18 mouse cellular contexts compared by ENCODE assay signal in the genomic region with DNA sequence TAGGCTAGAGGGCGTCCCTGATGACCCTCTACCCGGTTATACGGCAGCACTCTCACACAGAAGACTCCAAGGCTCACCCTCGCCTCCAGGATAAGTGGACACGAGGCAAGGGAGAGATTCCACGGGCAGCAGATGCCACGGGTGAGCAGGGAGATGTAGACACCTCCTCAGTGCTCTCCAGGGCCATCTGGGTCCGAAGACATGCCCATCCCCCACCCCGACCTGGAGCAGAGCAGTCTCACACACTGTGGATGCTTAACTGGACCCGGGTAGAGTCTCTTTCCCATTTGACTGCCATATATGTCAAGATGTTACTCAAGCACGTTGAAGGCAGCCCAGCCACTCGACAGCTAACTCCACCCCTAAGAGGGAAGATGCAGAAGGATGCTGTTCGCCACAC. TPM values are rescaled to one million over a fixed set of nuclear protein-coding genes. Genes with fewer than 3 reads are reported as not detected.
A peak's percentile ranks its signal among the peaks of the same experiment; 100 is the strongest.
DNase-seq lines count a peak whose midpoint lies in the region; ATAC-seq and TF ChIP-seq lines count a peak whose summit lies in the region.
"Had no signal": no experiment of that assay in that cellular context is flagged by ENCODE, and none has a peak within 500 bp of the region (broad histone marks: within the 10 kb centered on the region; RNA-seq: fewer than 3 reads in every experiment).

No protein-coding gene starts in this region.

- no peak for TF ChIP-seq CTCF in liver, postnatal 0 days (IDR thresholded peaks at IDR 0.05; ENCODE audit: low read depth)
- peak; percentile 14; the same call in 1 of the 2 replicates for TF ChIP-seq CTCF in testis, adult 2 months (IDR thresholded peaks at IDR 0.05; ENCODE audit: control insufficient read depth, insufficient read depth, insufficient replicate concordance, low read depth, low read length)

- TF ChIP-seq EP300 in liver, postnatal 0 days (IDR thresholded peaks at IDR 0.05; ENCODE audit: low read depth) = no peak

- no peak for ATAC-seq in liver, postnatal 0 days
- ATAC-seq in liver, embryonic 12.5 days = no peak
- ATAC-seq: activated CD4-positive, CD25-positive, alpha-beta regulatory T cell, adult 4 months had no signal

- no peak overlapping the region for H3K4me3 ChIP-seq in liver, postnatal 0 days (ENCODE audit: low read depth, low read length)
- no peak overlapping the region for H3K4me3 ChIP-seq in liver, embryonic 12.5 days
- H3K4me3 ChIP-seq in testis, adult 2 months (ENCODE audit: control insufficient read depth, low read depth, low read length) = no peak overlapping the region

- 0 out of 2 replicates have a peak overlapping the region, but pooled peaks have one; percentile 15 for H3K4me2 ChIP-seq in liver, postnatal 0 days (ENCODE audit: low read depth, low read length)
- no peak overlapping the region for H3K4me2 ChIP-seq in liver, embryonic 12.5 days

- peak; percentile 30 for DNase-seq in cerebellum, adult 9-10 months
- DNase-seq in cerebellum, adult 8-10 months = no peak
- DNase-seq in liver, postnatal 0 days = no peak
- no peak for DNase-seq in testis, postnatal 14 days (ENCODE audit: low spot score)
- no peak for DNase-seq in spleen, postnatal 14 days (ENCODE audit: low spot score in 2 of 2)
- DNase-seq in urinary bladder, postnatal 10 days (ENCODE audit: low spot score) = no peak
- DNase-seq: embryo, embryonic 11 days; gastrocnemius, postnatal 36 days; heart, postnatal 4 days; kidney, adult 2 months; layer of hippocampus, postnatal 36 days; lung, postnatal 36 days had no signal

- H3K27me3 ChIP-seq in liver, postnatal 0 days (ENCODE audit: insufficient read depth, low read length) = no peaks in the 10 kb centered on the region
- peaks cover 37% of the 10 kb centered on the region for H3K27me3 ChIP-seq in liver, embryonic 12.5 days (replicated peaks)
- H3K27me3 ChIP-seq in testis, adult 2 months (ENCODE audit: control insufficient read depth, insufficient read depth, low read length) = no peaks in the 10 kb centered on the region
- H3K27me3 ChIP-seq: forebrain, embryonic 13.5 days had no signal

- H3K9me3 ChIP-seq in liver, postnatal 0 days (ENCODE audit: low read length) = no peaks in the 10 kb centered on the region
- H3K9me3 ChIP-seq in liver, embryonic 12.5 days (replicated peaks) = no peaks in the 10 kb centered on the region
- H3K9me3 ChIP-seq: forebrain, embryonic 13.5 days had no signal

- H3K27ac ChIP-seq in liver, postnatal 0 days (ENCODE audit: low read depth) = no peak overlapping the region
- no peak overlapping the region for H3K27ac ChIP-seq in liver, embryonic 12.5 days
- no peak overlapping the region for H3K27ac ChIP-seq in testis, adult 2 months (ENCODE audit: control insufficient read depth, insufficient read depth, low read depth, low read length)
- H3K27ac ChIP-seq: forebrain, embryonic 13.5 days had no signal

- 41% methylated on average over 13 of the region's 13 CpGs for WGBS in liver, postnatal 0 days (ENCODE audit: insufficient replicate concordance)
- 33% methylated on average over 13 of the region's 13 CpGs for WGBS in liver, embryonic 12.5 days (ENCODE audit: insufficient replicate concordance)

- H3K4me1 ChIP-seq in liver, postnatal 0 days (ENCODE audit: insufficient read depth) = no peaks in the 10 kb centered on the region
- no peaks in the 10 kb centered on the region for H3K4me1 ChIP-seq in liver, embryonic 12.5 days
- peaks cover 16% of the 10 kb centered on the region for H3K4me1 ChIP-seq in testis, adult 2 months (ENCODE audit: control insufficient read depth, insufficient read depth, low read length)

- TF ChIP-seq POLR2A in testis, adult 2 months (IDR thresholded peaks at IDR 0.05; ENCODE audit: control insufficient read depth, low read depth, low read length) = no peak

- no peak overlapping the region for H3K9ac ChIP-seq in liver, postnatal 0 days (replicated peaks)
- H3K9ac ChIP-seq in liver, embryonic 12.5 days = no peak overlapping the region

- no peaks in the 10 kb centered on the region for H3K36me3 ChIP-seq in liver, postnatal 0 days (replicated peaks; ENCODE audit: insufficient read depth, low read length)
- no peaks in the 10 kb centered on the region for H3K36me3 ChIP-seq in liver, embryonic 12.5 days
- H3K36me3 ChIP-seq in testis, adult 2 months (ENCODE audit: control insufficient read depth, insufficient read depth, low read length) = no peaks in the 10 kb centered on the region

RNA-seq across cellular contexts. Expression of gene Allc, which starts 8.1 kb away (rescaled TPM):
- not detected in 2 replicates for polyA plus RNA-seq in liver, postnatal 0 days (2015; fragmentation: Nextera tagmentation; extraction: Ambion mirVana)
- polyA plus RNA-seq in liver, embryonic 12.5 days (2016; fragmentation: Nextera tagmentation; extraction: Ambion mirVana) = not detected in 2 replicates
- polyA plus RNA-seq in testis, adult 2 months (2012; rRNA removed) = 295 and 340 TPM in 2 replicates
- polyA plus RNA-seq: activated CD4-positive, CD25-positive, alpha-beta regulatory T cell, adult 4 months; forebrain, embryonic 13.5 days; heart, embryonic 11.5 days; liver, embryonic 11.5 days had no signal

RNA-seq across cellular contexts. Expression of gene Colec11, which starts 32.7 kb away (rescaled TPM):
- polyA plus RNA-seq in liver, postnatal 0 days (2015; fragmentation: Nextera tagmentation; extraction: Ambion mirVana) = 37.9 and 41.0 TPM in 2 replicates
- polyA plus RNA-seq in liver, embryonic 12.5 days (2016; fragmentation: Nextera tagmentation; extraction: Ambion mirVana) = 17.3 and 18.0 TPM in 2 replicates
- polyA plus RNA-seq in testis, adult 2 months (2012; rRNA removed) = 1.2 and 1.4 TPM in 2 replicates

RNA-seq across cellular contexts. Expression of gene Dcdc2c, which starts 38.2 kb away (rescaled TPM):
- polyA plus RNA-seq in liver, postnatal 0 days (2015; fragmentation: Nextera tagmentation; extraction: Ambion mirVana) = 0.07 TPM in 1 of 2 replicates, not detected in the other
- polyA plus RNA-seq in liver, embryonic 12.5 days (2016; fragmentation: Nextera tagmentation; extraction: Ambion mirVana) = not detected in 2 replicates
- 19.6 and 20.2 TPM in 2 replicates for polyA plus RNA-seq in testis, adult 2 months (2012; rRNA removed)
- polyA plus RNA-seq: activated CD4-positive, CD25-positive, alpha-beta regulatory T cell, adult 4 months; forebrain, embryonic 13.5 days; kidney, adult 2 months; liver, embryonic 11.5 days had no signal

RNA-seq across cellular contexts. Expression of gene Rps7, which starts 45.3 kb away (rescaled TPM):
- polyA plus RNA-seq in liver, postnatal 0 days (2015; fragmentation: Nextera tagmentation; extraction: Ambion mirVana) = 493 and 504 TPM in 2 replicates
- polyA plus RNA-seq in liver, embryonic 12.5 days (2016; fragmentation: Nextera tagmentation; extraction: Ambion mirVana) = 751 and 752 TPM in 2 replicates
- polyA plus RNA-seq in testis, adult 2 months (2012; rRNA removed) = 312 and 337 TPM in 2 replicates

RNA-seq across cellular contexts. Expression of gene Rnaseh1, which starts 59.0 kb away (rescaled TPM):
- 9.6 and 10.4 TPM in 2 replicates for polyA plus RNA-seq in liver, postnatal 0 days (2015; fragmentation: Nextera tagmentation; extraction: Ambion mirVana)
- 17.9 and 19.2 TPM in 2 replicates for polyA plus RNA-seq in liver, embryonic 12.5 days (2016; fragmentation: Nextera tagmentation; extraction: Ambion mirVana)
- 10.7 and 10.9 TPM in 2 replicates for polyA plus RNA-seq in testis, adult 2 months (2012; rRNA removed)

Comparison
In these comparisons a context has a peak if more than half of its experiments do, and no peak if none do; other contexts are left out.
1. RNA of gene Allc, which starts 8.1 kb away (polyA plus RNA-seq): 295 to 340 TPM in testis, adult 2 months; not detected in liver, postnatal 0 days and not detected in liver, embryonic 12.5 days; every median in the first group is over 100 times any median in the second.
2. RNA of gene Dcdc2c, which starts 38.2 kb away (polyA plus RNA-seq): 19.6 to 20.2 TPM in testis, adult 2 months; 0.07 TPM in liver, postnatal 0 days and not detected in liver, embryonic 12.5 days; every median in the first group is over 10 times any median in the second.